Mouse (Mus musculus) kidney, adult 8-10 months (tissue): ENCODE measurements at regions not wholly inside any gene's neighbourhood (a gene's known extent, or its start where the extent isn't known, plus 50 kb on each side); places are given as distances from the start of the nearest gene placed in this dataset.
A peak's percentile ranks its signal among the peaks of the same experiment; 100 is the strongest.

ENCODE experiments used
- DNase-seq, 2 experiments: peaks; one replicate each; pipeline ENCODE4 v3.0.0; 2022

DNA sequence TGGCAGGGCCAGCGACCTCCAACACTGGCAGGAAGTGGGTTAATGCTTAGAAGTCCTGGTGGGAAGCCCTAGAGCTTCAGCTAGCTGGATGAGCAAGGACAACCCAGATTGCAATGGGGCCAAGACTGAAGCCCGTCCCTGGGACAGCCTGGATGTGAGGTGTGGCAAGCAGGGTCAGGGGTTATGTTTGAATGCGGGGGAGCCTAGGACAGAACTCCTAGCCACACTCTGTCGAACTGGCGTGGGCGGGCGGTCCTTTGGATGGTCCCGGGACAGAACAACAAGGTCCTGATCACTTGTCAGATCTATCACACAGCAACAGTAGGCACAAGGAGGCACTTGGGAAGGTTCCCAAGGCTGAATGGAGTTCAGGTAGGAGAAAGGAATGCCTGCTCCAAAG is 101.1 kb upstream of the Ccnd1 start:
- DNase-seq, result no peak

DNA sequence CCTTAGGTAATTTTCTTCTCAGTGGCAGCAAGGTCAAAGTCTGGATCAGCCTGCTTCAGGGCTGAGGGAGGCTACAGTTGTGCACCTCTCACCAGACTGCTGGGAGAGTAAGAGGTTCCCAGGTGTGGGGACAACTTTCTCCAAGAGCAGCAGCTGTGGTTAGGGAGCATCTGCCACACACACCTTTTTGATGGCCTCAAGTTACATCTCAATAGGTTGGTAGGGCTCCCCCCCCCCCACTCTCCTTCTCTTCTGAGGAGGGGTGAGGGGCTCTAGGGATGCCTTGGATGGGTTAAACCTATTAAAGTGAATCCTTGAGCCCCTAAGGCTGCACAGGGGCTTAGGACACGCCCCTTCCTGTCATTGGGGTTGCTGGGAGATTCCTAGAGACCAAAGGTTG is 94.7 kb upstream of the Ccnd1 start:
- no peak for DNase-seq

GRCm38 (mm10) chr7:145031275-145031674 is 91.5 kb upstream of the Ccnd1 start:
- DNase-seq, result no peak

- DNase-seq, result peak; percentile 68 to 75
Measured at GRCm38 (mm10) chr7:145030635-145031141, 91.0 kb upstream of the Ccnd1 start.

GRCm38 (mm10) chr7:145029622-145030021 is 89.9 kb upstream of the Ccnd1 start:
- no peak for DNase-seq

DNA sequence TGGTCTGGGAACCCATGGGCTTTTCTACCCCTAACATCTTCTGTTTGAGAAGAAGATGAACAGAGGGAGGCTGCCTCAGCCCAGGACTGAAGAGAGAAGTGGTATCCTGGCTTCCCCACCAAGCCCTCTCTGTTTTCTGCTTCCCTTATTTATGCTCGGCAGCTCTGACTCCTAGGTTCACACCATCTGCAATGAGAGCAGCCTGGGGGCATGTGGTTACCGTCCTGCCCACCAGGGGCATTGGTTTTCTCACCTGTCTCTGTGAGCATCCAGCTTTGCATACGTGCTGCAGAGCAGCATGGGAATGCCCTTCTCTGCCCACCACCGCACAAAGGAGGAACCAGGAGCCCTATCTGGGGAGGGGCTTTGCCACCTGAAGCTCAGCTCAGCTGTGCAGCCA is 89.4 kb upstream of the Ccnd1 start:
- no peak for DNase-seq

GRCm38 (mm10) chr7:145027061-145027460 is 87.3 kb upstream of the Ccnd1 start:
- DNase-seq, result no peak

DNA sequence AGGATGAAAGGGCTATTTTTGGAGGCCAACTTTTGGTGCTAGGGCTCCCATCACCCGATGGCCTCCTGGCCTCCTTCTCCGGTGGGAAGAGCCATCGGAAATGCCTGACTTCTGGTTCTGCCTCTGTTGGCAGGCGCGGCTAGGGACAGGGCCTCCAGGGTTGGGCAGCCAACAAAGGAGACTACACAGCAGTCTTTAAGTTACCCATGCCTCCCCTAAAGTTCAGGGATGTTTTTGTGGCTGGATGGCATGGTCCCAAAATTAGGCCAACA is 86.2 kb upstream of the Ccnd1 start:
- DNase-seq, result peak; percentile 30 to 38

DNA sequence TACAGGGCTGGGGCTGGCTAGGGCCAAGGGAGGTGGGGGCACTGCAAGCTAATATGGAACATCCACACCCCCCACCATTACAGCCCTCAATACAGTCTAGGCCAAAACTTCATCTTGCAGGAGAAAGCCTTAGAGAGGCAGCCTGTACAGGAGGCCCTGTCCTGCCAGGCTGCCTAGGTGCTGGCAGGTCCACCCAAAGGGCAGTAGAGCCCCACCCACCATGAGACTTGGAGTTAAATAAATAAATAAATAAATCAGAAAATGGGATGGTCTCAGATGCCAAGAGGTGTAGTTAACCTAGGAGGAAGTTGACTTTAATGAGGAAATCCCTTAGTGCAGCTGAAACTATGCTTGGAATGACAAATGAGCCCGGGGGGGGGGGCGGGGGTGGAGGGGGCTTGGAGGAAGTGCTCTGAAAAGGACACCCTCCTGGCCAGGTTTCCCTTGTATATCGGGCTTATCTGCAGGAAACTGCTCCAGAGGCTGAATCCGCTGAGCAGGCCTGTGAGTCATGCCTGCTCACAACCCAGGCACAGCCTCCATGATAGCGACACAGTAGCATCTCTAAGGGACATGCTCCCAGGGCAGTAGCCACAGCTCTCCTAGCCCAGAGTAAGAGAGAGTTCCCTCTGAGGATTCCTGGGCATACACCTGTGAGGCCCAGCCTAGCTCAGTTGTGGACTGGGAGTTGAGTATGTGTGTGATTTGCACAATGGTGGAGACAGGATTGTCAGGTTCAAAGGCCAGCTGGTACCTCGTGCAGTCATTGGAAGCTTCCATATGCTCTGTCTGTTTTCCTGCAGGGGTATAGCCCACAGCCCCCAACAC is 85.7 kb upstream of the Ccnd1 start:
- peak; percentile 37 to 52 for DNase-seq

- peak; percentile 35 to 47 for DNase-seq
Measured at GRCm38 (mm10) chr7:145024651-145025050, 84.9 kb upstream of the Ccnd1 start.

- DNase-seq, result no peak
Measured at GRCm38 (mm10) chr7:145019137-145019536, 79.4 kb upstream of the Ccnd1 start.

GRCm38 (mm10) chr7:145018149-145018548 is 78.4 kb upstream of the Ccnd1 start:
- no peak for DNase-seq

- no peak for DNase-seq
Measured at GRCm38 (mm10) chr7:145015463-145016085, 75.8 kb upstream of the Ccnd1 start.

DNA sequence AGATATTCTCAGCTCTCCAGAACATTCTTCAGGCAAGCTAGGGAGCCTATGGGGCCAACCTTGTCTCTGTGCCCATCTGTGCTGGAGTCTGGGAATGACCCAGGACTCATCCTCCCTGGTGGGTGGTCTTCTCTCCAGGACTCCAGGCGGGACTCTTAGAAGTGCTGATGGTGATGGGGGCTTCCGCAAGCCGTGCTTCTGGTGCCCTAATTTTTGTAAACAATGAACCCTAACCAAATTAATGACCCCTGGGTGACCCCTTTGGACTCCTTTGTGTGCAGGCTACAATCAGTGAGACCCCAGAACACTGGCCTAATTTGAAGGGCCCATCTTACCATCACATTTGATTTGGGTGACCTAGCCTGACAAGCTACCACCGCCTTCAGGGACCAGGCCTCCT is 71.0 kb upstream of the Ccnd1 start:
- DNase-seq, result no peak

- no peak for DNase-seq
Measured at GRCm38 (mm10) chr7:145010004-145010403, 70.3 kb upstream of the Ccnd1 start.

DNA sequence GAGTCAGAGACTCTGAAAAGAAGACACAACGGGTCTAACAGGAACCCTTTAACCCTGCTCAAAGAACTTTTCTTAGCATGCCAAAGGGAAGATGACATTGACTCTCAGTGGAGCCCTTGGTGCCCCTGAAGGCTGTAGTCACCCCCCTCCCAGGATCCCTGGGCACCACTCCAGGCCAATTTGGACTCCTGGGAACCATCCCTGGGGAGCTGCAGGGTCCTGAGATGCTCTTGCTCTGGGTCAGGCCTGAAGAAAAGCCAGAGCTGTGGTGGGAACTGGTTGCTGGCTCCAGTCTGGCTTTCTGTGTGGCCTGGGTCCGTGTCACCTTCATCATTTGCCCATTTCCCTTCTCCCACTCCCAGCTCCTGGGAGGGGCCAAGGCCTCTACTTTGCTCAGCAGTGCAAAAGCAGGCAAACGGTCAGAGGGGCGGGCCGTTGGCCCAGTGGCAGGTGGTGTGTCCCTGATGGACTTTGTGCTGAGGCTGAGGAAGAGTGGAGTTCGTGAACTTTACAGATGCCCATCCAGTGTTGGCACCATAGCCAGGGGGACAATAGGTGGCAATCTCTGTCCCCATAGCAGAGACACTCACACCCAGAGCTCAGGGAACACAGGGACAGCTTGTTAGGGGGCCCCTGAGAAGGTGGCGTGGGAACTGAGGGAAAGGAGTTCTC is 69.1 kb upstream of the Ccnd1 start:
- DNase-seq, result peak; percentile 13 to 52

GRCm38 (mm10) chr7:145007216-145007615 is 67.5 kb upstream of the Ccnd1 start:
- DNase-seq, result no peak

- no peak for DNase-seq
Measured at GRCm38 (mm10) chr7:145001503-145002084, 61.9 kb upstream of the Ccnd1 start.

GRCm38 (mm10) chr7:144999741-145000140 is 60.0 kb upstream of the Ccnd1 start:
- no peak for DNase-seq

DNA sequence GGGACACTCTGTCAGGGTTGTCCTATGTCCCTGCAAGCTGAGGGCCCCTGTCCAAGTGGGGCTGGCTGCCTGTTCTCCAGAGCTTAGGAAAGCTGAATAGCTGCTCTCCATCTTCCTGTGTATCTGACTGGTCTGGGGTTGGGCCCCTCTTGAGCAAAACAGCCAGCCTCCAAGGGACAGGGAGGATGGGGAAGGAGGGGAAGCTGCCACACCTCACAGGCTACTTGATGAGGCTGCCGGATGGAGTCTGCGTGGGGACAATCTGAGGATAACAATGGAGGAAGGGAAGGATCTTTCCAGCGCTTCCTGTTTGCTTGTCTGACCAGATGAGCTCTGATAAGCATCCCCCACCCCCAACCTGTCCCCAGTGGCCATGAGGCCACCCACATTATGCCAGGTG is 57.1 kb upstream of the Ccnd1 start:
- no peak for DNase-seq

DNA sequence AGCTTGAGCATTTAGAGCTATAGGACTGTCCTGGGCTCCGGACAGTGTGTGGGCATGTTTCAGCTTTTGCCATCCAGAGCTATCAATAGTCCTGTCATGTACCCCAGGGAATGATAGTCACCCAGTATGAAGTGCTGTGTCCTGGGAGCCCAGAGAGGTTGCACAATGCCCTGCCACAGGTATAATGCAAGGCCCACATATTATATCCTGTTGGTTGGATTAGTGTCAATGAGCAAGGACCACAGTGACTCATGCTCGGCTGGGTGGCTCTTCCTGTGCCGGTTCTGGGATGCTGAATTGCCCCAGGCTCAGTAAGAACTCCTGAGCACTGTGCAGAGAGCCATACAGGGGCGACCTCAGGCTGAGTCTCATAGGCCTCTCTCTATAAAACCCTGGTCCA is 54.5 kb upstream of the Ccnd1 start:
- no peak for DNase-seq

GRCm38 (mm10) chr7:144993566-144993965 is 53.8 kb upstream of the Ccnd1 start:
- DNase-seq, result no peak

DNA sequence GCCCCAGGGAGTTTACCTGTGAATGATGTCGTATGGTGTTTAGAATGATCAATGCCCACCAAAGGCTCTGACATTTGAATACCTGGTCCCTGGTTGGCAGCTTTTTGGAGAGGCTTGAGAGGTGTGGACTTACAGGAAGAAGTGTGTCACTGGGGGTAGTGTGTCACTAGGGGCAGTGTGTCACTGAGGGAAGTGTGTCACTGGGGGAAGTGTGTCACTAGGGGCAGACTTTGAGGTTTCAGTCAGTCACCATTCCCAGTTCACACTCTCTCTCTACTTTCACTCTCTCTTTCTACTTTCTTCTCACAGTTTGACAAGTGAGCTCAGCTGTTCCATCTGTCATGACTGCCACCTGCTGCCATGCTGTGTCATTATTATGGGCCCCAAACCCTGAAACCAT is 52.0 kb upstream of the Ccnd1 start:
- DNase-seq, result no peak
